Mouse (Mus musculus) bone marrow macrophage, adult 2 months (primary cell): Measurements from ENCODE around the gene Fgfr2.

ENCODE experiments used
- CTCF ChIP-seq: IDR thresholded peaks from 2 replicates; pipeline ENCODE4 v1.5.1; 2012; ENCODE audit warnings: low read depth, mild to moderate bottlenecking, low read length, moderate library complexity
- POLR2A ChIP-seq: IDR thresholded peaks from 2 replicates; pipeline ENCODE4 v1.6.1; 2012; ENCODE audit warnings: mild to moderate bottlenecking, low read depth, low read length, borderline replicate concordance

- TF ChIP-seq CTCF (no peak), POLR2A (no peak)
Observed at GRCm38 (mm10) chr7:131223086-131223485, 1900.1 kb downstream of the Fgfr2 start.
